Mouse (Mus musculus): ENCODE data around the gene Serpina1e. TPM values are rescaled to one million over a fixed set of nuclear protein-coding genes. Genes with fewer than 3 reads are reported as not detected.

Gene Serpina1e
- 20.9 TPM for polyA plus RNA-seq (2014; fragmentation: Illumina TruSeq; extraction: RNeasy Lipid Tissue Mini Kit (QIAGEN cat#74804))

GRCm38 (mm10) chr12:103958798-103959197 lies at the start of gene Serpina1e:
TSS of gene Serpina1e (minus strand) at chr12:103958975.

DNA sequence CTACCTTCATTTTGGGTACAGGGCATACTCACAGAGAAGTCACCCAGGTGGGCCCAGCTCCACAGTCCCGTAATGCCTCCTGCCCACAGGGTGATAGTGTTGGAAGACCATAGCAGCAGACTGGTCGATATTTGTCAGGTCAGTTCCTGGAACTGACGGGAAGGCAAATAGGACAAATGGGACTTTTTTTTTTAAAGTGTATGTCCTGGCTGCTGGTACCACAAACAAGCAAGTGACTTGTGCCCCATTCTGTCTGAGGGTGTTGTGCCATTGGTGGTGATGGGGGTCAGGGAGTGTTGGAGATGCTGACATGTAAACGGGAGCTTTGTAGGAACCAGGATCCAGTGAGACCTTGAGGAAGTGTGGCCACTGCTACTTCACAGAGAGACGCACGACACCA lies 31.1 kb upstream of the Serpina1e start, which contains the start of gene Serpina11:
TSS of gene Serpina11 (minus strand) at position 101 of the 400 bp plus-strand sequence.

DNA sequence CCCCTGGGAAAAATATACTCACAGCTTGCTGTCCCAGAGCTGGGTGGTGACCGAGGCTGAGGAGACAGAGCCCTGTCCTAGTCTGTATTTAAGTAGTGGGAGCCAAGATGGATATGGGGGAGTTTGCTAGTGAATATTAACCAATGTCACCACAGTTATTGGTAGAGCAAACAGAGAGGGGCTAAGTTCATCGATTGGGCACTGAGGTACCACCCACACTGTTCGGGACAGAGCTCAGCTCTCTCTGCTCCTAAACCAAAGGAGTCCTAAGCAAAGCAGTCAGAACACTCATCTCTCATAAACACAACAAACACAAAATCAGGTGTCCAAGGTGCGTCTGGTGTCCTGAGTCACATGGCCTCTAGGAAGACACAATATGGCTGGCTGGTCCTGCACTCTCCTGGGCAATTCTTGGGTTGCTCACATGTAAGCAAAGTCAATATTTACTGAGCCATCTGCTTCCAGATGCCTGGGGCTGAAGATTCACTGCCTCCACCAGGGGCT lies 53.9 kb downstream of the Serpina1e start, which contains the start of gene Serpina1c:
TSS of gene Serpina1c (minus strand) at position 51 of the 504 bp plus-strand sequence.

Other genes starting within 250 kb of the Serpina1e start
- not detected for gene Serpina1d, start 185.4 kb downstream of the Serpina1e start, polyA plus RNA-seq (2014; fragmentation: Illumina TruSeq; extraction: RNeasy Lipid Tissue Mini Kit (QIAGEN cat#74804))
- not detected for gene Serpina1b, start 128.6 kb downstream of the Serpina1e start, polyA plus RNA-seq (2014; fragmentation: Illumina TruSeq; extraction: RNeasy Lipid Tissue Mini Kit (QIAGEN cat#74804))
- not detected for gene Serpina1a, start 95.4 kb downstream of the Serpina1e start, polyA plus RNA-seq (2014; fragmentation: Illumina TruSeq; extraction: RNeasy Lipid Tissue Mini Kit (QIAGEN cat#74804))
- not detected for gene Serpina1c, start 54.1 kb downstream of the Serpina1e start, polyA plus RNA-seq (2014; fragmentation: Illumina TruSeq; extraction: RNeasy Lipid Tissue Mini Kit (QIAGEN cat#74804))
- gene Serpina11, start 31.0 kb upstream of the Serpina1e start, polyA plus RNA-seq (2014; fragmentation: Illumina TruSeq; extraction: RNeasy Lipid Tissue Mini Kit (QIAGEN cat#74804)) = not detected
- 0.40 TPM for gene Serpina9, start 54.8 kb upstream of the Serpina1e start, polyA plus RNA-seq (2014; fragmentation: Illumina TruSeq; extraction: RNeasy Lipid Tissue Mini Kit (QIAGEN cat#74804))
- gene Serpina12, start 85.5 kb upstream of the Serpina1e start, polyA plus RNA-seq (2014; fragmentation: Illumina TruSeq; extraction: RNeasy Lipid Tissue Mini Kit (QIAGEN cat#74804)) = not detected
- 138 TPM for gene Serpina5, start 142.1 kb upstream of the Serpina1e start, polyA plus RNA-seq (2014; fragmentation: Illumina TruSeq; extraction: RNeasy Lipid Tissue Mini Kit (QIAGEN cat#74804))
- 2.9 TPM for gene Serpina3a, start 153.7 kb upstream of the Serpina1e start, polyA plus RNA-seq (2014; fragmentation: Illumina TruSeq; extraction: RNeasy Lipid Tissue Mini Kit (QIAGEN cat#74804))
- not detected for gene Serpina3b, start 169.0 kb upstream of the Serpina1e start, polyA plus RNA-seq (2014; fragmentation: Illumina TruSeq; extraction: RNeasy Lipid Tissue Mini Kit (QIAGEN cat#74804))
- gene Serpina3c, start 194.9 kb upstream of the Serpina1e start, polyA plus RNA-seq (2014; fragmentation: Illumina TruSeq; extraction: RNeasy Lipid Tissue Mini Kit (QIAGEN cat#74804)) = 40.5 TPM

All from ovary, adult 10 weeks (tissue).